Mouse (Mus musculus) liver, embryonic 12.5 days (tissue): ENCODE measurements around the gene Cftr. TPM values are rescaled to one million over a fixed set of nuclear protein-coding genes. Genes with fewer than 3 reads are reported as not detected.

Experiments
- ATAC-seq: fragments of 200-750 bp; cut with Nextera tagmentation; 2 replicates; pipeline ENCODE4 v1.8.0; 2017; ENCODE audit warnings: moderate number of reproducible peaks, mild to moderate bottlenecking, moderate library complexity
- H3K27ac ChIP-seq: fragments of 300-500 bp; sonication (generic); 2 replicates; pipeline ENCODE4 v1.5.1; 2016; ENCODE audit warnings: mild to moderate bottlenecking
- H3K27me3 ChIP-seq: fragments of 300-500 bp; sonication (generic); replicated peaks from 2 replicates; pipeline ENCODE4 v1.6.1; 2016; ENCODE audit warnings: mild to moderate bottlenecking, moderate library complexity
- H3K36me3 ChIP-seq: fragments of 300-500 bp; sonication (generic); 2 replicates; pipeline ENCODE4 v1.6.1; 2016; ENCODE audit warnings: mild to moderate bottlenecking, moderate library complexity
- H3K4me1 ChIP-seq: fragments of 300-500 bp; sonication (generic); 2 replicates; pipeline ENCODE4 v1.6.1; 2016
- H3K4me2 ChIP-seq: fragments of 300-500 bp; sonication (generic); 2 replicates; pipeline ENCODE4 v1.6.1; 2016; ENCODE audit warnings: mild to moderate bottlenecking, moderate library complexity
- H3K4me3 ChIP-seq: fragments of 300-500 bp; sonication (generic); 2 replicates; pipeline ENCODE4 v1.5.1; 2016; ENCODE audit warnings: mild to moderate bottlenecking, moderate library complexity
- H3K9ac ChIP-seq: fragments of 300-500 bp; sonication (generic); 2 replicates; pipeline ENCODE4 v1.6.1; 2016; ENCODE audit warnings: mild to moderate bottlenecking, moderate library complexity
- H3K9me3 ChIP-seq: fragments of 300-500 bp; sonication (generic); replicated peaks from 2 replicates; pipeline ENCODE4 v1.6.1; 2016; ENCODE audit warnings: mild to moderate bottlenecking, moderate library complexity
- WGBS: fragments of 180-500 bp; shearing (Covaris S2); methylation state at CpG from one replicate; pipeline ENCODE4 v1.1.7; 2016; ENCODE audit not compliant: insufficient replicate concordance; 5-methylcytosine and 5-hydroxymethylcytosine counted together
- polyA plus RNA-seq: library from polyadenylated mRNA; unstranded; fragments of >200 nt; fragmentation: Nextera tagmentation; extraction: Ambion mirVana; gene quantifications from 2 replicates; pipeline ENCODE4 v1.2.1, GENCODE M21; 2016

Cftr gene
- polyA plus RNA-seq, result 0.05 and 0.14 TPM in 2 replicates

DNA sequence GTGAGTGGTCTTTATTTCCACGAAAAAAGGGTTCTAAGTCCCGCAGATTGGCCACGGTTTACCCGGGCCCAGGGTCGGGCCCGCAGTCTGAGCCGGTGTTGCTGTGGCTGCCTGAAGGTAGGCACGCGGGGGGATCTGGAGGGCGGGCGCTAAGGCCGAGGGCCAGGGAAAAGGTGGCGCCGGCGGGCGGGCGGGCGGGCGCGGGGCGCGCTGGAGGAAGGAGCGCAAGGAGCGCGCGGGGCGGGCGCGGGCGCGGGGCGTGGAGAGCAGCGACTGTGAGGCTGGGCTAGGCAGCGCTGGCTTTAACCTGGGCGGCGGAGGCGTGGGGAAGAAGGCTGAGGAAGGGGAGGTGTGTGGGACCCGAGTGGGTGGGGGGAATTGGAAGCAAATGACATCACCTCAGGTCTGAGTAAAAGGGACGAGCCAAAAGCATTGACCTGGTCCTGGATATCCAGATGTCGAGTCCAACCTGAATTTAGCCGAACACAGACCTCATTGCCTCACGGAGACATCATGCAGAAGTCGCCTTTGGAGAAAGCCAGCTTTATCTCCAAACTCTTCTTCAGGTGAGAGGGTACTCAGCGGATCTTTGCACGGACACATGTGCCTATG lies at the start of gene Cftr:
Gene Cftr (plus strand): TSS at position 377 of the 612 bp plus-strand sequence.
- H3K27ac ChIP-seq, result no peak within 1 kb of the TSS
- peak within 1 kb of the TSS; percentile 42 for H3K4me3 ChIP-seq
- WGBS, result 3% methylated on average over 24 of the region's 45 CpGs
- peak within 1 kb of the TSS; percentile 66 for H3K4me2 ChIP-seq
- peaks cover 24% of the 10 kb centered on the region for H3K27me3 ChIP-seq
- H3K4me1 ChIP-seq, result no peaks in the 10 kb centered on the region
- no peak for ATAC-seq
- no peaks in the 10 kb centered on the region for H3K9me3 ChIP-seq
- H3K36me3 ChIP-seq, result no peaks in the 10 kb centered on the region
- no peak within 1 kb of the TSS for H3K9ac ChIP-seq

GRCm38 (mm10) chr6:18127206-18127983 lies 43.1 kb upstream of the Cftr start:
- no peak for ATAC-seq

DNA sequence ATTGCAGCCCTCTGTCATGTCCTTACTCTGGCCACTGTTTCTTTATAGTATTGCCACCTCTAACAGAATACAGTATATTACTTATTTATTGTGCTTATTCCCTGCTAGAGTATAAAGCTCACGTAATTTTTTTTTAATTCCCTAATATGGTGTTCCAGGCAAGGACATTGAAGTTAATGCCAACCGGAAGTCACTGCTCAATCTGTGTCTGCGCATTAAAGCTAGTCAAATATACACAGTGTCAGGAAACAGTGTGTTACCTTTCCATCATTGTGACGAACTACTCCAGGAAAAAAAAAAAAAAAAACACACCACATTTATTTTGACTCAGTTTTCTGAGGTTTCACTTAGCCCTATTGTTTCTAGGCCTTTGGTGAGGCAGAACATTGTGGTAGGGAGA lies 42.4 kb upstream of the Cftr start:
- ATAC-seq, result no peak
- Histone ChIP-seq H3K27me3 (no peaks in the 10 kb centered on the region), H3K27ac (no peak overlapping the region), H3K4me2 (no peak overlapping the region), H3K4me3 (no peak overlapping the region), H3K36me3 (no peaks in the 10 kb centered on the region), H3K4me1 (no peaks in the 10 kb centered on the region), H3K9me3 (no peaks in the 10 kb centered on the region), H3K9ac (no peak overlapping the region)
- WGBS, result 65% methylated on average over 4 of the region's 4 CpGs

More at GRCm38 (mm10) chr6:18127206-18127983, 43.1 kb upstream of the Cftr start:
- no peaks in the 10 kb centered on the region for H3K27me3 ChIP-seq
- H3K9ac ChIP-seq, result no peak overlapping the region
- H3K36me3 ChIP-seq, result no peaks in the 10 kb centered on the region
- H3K27ac ChIP-seq, result no peak overlapping the region
- 54% methylated on average over 2 of the region's 2 CpGs for WGBS
- no peak overlapping the region for H3K4me2 ChIP-seq
- no peaks in the 10 kb centered on the region for H3K4me1 ChIP-seq
- no peaks in the 10 kb centered on the region for H3K9me3 ChIP-seq
- H3K4me3 ChIP-seq, result no peak overlapping the region

DNA sequence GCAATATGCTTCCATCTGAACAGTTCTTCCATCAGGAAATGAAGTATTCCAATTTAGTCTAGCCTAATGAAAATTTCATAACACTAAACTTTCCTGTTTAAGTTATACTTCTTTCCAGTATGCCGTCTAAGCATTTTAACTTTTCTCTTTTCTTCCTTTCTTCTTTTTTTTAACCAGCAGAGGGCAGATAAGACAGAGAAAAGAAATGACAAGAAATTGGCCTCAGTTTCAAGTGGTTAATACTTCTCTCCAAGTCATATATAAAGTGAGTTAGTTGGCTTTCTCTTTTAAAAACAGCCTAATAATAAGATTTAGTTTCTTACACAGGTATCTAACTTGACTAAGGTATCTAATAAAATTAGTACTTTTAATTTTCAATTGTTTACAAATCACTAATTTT lies 35.2 kb upstream of the Cftr start:
- H3K27ac ChIP-seq, result no peak overlapping the region
- no peak overlapping the region for H3K4me2 ChIP-seq
- no peaks in the 10 kb centered on the region for H3K4me1 ChIP-seq
- H3K27me3 ChIP-seq, result no peaks in the 10 kb centered on the region
- 34% methylated on average over 1 of the region's 1 CpGs for WGBS
- ATAC-seq, result no peak
- no peaks in the 10 kb centered on the region for H3K9me3 ChIP-seq
- H3K4me3 ChIP-seq, result no peak overlapping the region
- H3K9ac ChIP-seq, result no peak overlapping the region
- H3K36me3 ChIP-seq, result no peaks in the 10 kb centered on the region

DNA sequence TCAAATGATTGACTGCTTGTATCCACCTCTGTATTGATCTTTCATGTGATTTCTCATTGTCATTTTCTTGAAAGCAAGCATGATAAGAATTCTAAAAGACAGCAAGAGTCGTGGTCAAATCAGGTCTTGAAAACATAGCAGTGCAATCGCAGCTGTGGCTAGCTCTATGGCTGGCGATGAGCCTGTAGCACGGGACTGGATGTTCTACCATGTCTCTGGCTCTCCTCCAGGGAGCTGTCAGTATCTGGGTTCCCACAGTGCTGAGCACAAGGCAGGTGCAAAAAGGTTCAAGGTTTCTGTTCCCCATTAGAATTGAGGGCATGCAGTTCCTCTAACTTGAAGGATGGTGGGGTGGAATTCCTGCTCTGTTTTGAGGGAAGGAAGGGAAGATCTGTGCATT lies 17.5 kb upstream of the Cftr start:
- H3K9me3 ChIP-seq, result no peaks in the 10 kb centered on the region
- ATAC-seq, result no peak
- no peaks in the 10 kb centered on the region for H3K36me3 ChIP-seq
- no peak overlapping the region for H3K27ac ChIP-seq
- H3K9ac ChIP-seq, result no peak overlapping the region
- no peaks in the 10 kb centered on the region for H3K4me1 ChIP-seq
- no peak overlapping the region for H3K4me2 ChIP-seq
- 55% methylated on average over 4 of the region's 4 CpGs for WGBS
- no peak overlapping the region for H3K4me3 ChIP-seq
- no peaks in the 10 kb centered on the region for H3K27me3 ChIP-seq

DNA sequence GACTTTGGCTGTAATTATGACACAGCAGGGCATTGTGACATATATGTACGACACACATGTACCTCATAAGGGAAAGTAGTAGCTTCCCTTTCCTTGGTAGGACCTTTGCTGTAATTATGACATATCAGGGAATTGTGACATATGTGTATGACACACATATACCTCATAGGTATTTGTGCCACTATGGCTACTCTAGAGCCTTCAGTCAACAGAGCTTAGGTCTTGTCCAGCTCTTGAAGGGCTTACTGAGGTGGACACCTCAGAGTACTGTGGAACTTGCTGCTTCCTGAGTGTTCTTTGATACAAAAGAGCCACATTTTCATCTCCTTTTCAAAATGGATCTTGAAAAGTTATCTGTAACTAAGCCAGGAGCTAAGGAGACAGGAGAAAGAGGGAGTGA lies 869 bp upstream of the Cftr start:
- no peak overlapping the region for H3K4me3 ChIP-seq
- H3K27ac ChIP-seq, result no peak overlapping the region
- no peak for ATAC-seq
- H3K9ac ChIP-seq, result no peak overlapping the region
- no peaks in the 10 kb centered on the region for H3K4me1 ChIP-seq
- no peaks in the 10 kb centered on the region for H3K36me3 ChIP-seq
- 58% methylated on average over 1 of the region's 1 CpGs for WGBS
- no peaks in the 10 kb centered on the region for H3K9me3 ChIP-seq
- no peak overlapping the region for H3K4me2 ChIP-seq
- peaks cover 24% of the 10 kb centered on the region for H3K27me3 ChIP-seq

DNA sequence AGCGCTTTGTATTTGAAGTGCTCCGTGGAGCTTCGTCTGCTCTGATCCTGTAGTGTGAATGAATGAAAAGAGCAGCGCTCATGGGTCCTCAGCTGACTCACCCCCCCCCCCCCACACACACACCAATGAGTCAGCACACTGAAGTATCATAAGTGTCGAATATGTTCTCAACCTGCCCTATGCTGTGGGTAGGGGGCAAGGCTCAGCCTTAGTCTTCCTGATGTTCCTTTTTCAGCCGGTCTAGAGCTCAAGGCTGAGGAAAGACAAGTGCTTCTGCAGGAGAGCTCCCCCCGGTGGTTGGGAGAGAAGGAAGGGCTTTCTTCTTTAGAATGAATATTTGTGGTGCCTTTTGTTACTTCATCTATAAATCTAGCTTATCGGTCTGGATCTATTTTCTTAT lies 1.1 kb downstream of the Cftr start:
- Histone ChIP-seq H3K9ac (no peak overlapping the region), H3K4me1 (no peaks in the 10 kb centered on the region), H3K27me3 (peaks cover 24% of the 10 kb centered on the region), H3K36me3 (no peaks in the 10 kb centered on the region), H3K9me3 (no peaks in the 10 kb centered on the region), H3K27ac (no peak overlapping the region), H3K4me2 (no peak overlapping the region), H3K4me3 (no peak overlapping the region)
- ATAC-seq, result no peak
- WGBS, result 39% methylated on average over 8 of the region's 8 CpGs

- no peak overlapping the region for H3K4me3 ChIP-seq
- H3K9me3 ChIP-seq, result no peaks in the 10 kb centered on the region
- no peaks in the 10 kb centered on the region for H3K27me3 ChIP-seq
- H3K36me3 ChIP-seq, result no peaks in the 10 kb centered on the region
- no peaks in the 10 kb centered on the region for H3K4me1 ChIP-seq
- no peak overlapping the region for H3K4me2 ChIP-seq
- H3K27ac ChIP-seq, result no peak overlapping the region
- 75% methylated on average over 2 of the region's 2 CpGs for WGBS
- no peak for ATAC-seq
- H3K9ac ChIP-seq, result no peak overlapping the region
Measured at GRCm38 (mm10) chr6:18177509-18177908, 7.0 kb downstream of the Cftr start.

- no peak for ATAC-seq
- 67% methylated on average over 3 of the region's 3 CpGs for WGBS
Measured at GRCm38 (mm10) chr6:18180665-18181064, 10.2 kb downstream of the Cftr start.

GRCm38 (mm10) chr6:18182903-18183302 lies 12.4 kb downstream of the Cftr start:
- H3K4me3 ChIP-seq, result no peak overlapping the region
- H3K4me2 ChIP-seq, result no peak overlapping the region
- H3K36me3 ChIP-seq, result no peaks in the 10 kb centered on the region
- ATAC-seq, result no peak
- no peaks in the 10 kb centered on the region for H3K9me3 ChIP-seq
- H3K4me1 ChIP-seq, result no peaks in the 10 kb centered on the region
- no peaks in the 10 kb centered on the region for H3K27me3 ChIP-seq
- H3K9ac ChIP-seq, result no peak overlapping the region
- H3K27ac ChIP-seq, result no peak overlapping the region

More at GRCm38 (mm10) chr6:18180665-18181064, 10.2 kb downstream of the Cftr start:
- Histone ChIP-seq H3K27ac (no peak overlapping the region), H3K4me1 (no peaks in the 10 kb centered on the region), H3K9ac (no peak overlapping the region), H3K4me3 (no peak overlapping the region), H3K27me3 (no peaks in the 10 kb centered on the region), H3K4me2 (no peak overlapping the region), H3K36me3 (no peaks in the 10 kb centered on the region), H3K9me3 (no peaks in the 10 kb centered on the region)

- H3K4me1 ChIP-seq, result no peaks in the 10 kb centered on the region
- H3K4me3 ChIP-seq, result no peak overlapping the region
- WGBS, result 64% methylated on average over 1 of the region's 1 CpGs
- no peaks in the 10 kb centered on the region for H3K27me3 ChIP-seq
- no peaks in the 10 kb centered on the region for H3K36me3 ChIP-seq
- no peaks in the 10 kb centered on the region for H3K9me3 ChIP-seq
- no peak overlapping the region for H3K4me2 ChIP-seq
- no peak overlapping the region for H3K27ac ChIP-seq
- H3K9ac ChIP-seq, result no peak overlapping the region
- no peak for ATAC-seq
Measured at GRCm38 (mm10) chr6:18220691-18221090, 50.2 kb downstream of the Cftr start.

DNA sequence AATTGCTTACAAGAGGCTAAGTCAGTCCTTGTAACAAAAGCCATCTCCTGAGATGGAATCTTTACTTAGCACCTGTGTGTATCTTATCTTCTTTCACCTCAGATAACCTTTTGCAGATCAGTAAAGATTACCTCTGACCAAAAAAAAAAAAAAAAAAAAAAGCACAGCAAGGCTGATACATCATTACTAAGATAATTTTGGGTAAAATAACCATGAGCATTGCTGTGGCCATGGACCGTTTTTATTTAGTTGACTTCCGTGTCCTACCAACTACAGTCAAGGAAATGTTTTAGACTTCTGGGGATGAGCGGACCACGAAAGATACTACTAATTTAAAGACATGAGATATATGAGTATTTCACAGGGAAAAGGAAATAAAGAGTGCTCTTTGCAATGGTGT lies 52.7 kb downstream of the Cftr start:
- WGBS, result 77% methylated on average over 4 of the region's 4 CpGs
- Histone ChIP-seq H3K4me3 (no peak overlapping the region), H3K27me3 (no peaks in the 10 kb centered on the region), H3K4me1 (no peaks in the 10 kb centered on the region), H3K9me3 (no peaks in the 10 kb centered on the region), H3K4me2 (no peak overlapping the region), H3K27ac (no peak overlapping the region), H3K9ac (no peak overlapping the region), H3K36me3 (no peaks in the 10 kb centered on the region)
- ATAC-seq, result no peak
